Mouse (Mus musculus) thymus, postnatal 0 days (tissue): Measurements from ENCODE around the gene Lingo1. TPM values are rescaled to one million over a fixed set of nuclear protein-coding genes. Genes with fewer than 3 reads are reported as not detected.

Experiments
- DNase-seq: peaks from one replicate; pipeline ENCODE4 v3.0.0-alpha.2; 2015; ENCODE audit warnings: low spot score
- polyA plus RNA-seq: library from polyadenylated mRNA; unstranded; fragments of >200 nt; fragmentation: Nextera tagmentation; extraction: Ambion mirVana; gene quantifications from 2 replicates; pipeline ENCODE4 v1.2.1, GENCODE M21; 2015

The Lingo1 gene
- polyA plus RNA-seq, 1 experiment from 2014 or later: 1.1 TPM

DNA sequence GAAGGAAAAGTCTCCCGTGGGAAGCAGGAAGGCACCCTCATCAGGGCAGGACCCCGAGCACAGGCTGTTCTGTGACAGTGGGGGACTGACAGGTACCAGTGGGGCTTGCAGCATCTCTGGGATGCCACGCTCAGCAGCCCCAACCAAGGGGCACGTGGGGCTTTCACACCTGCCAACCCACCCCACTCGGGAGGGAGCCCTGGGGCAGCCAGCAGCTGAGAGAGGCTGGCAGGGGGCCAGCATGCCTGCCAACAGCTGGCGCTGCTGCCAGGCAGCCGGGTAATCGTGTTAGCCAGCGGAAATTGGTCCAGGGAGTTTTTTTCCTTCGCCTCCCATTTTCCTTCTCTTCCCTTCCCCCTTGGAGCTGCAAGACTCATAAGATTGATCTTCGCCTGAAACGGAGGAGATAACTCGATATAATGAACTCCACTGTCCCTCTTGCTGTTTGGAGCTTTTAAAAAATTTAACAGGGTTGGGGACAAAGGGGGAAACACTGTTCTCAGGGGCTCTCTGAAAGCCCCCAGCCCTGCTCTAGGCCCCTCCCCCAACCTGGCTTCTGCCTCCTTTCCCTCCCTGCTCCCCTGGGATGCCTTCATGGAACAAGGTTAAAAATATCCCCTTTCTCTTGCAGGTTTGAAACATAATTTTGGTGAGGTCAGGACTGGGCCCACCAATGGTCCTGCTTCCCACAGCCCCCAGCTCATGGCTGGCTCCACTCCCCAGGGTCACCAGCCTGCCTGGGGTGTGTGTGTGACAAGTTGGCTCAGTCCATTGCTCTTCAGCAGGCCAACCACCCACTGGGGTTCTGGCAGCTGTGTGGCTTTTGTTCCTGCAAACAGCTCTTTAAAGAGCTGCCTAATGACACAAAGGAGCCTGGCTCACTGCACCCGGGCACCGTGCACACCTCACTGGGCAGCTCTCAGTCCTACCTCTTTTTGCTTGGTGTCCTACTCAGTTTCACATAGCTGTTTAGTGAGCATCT is 68.3 kb downstream of the Lingo1 start:
- no peak for DNase-seq

DNA sequence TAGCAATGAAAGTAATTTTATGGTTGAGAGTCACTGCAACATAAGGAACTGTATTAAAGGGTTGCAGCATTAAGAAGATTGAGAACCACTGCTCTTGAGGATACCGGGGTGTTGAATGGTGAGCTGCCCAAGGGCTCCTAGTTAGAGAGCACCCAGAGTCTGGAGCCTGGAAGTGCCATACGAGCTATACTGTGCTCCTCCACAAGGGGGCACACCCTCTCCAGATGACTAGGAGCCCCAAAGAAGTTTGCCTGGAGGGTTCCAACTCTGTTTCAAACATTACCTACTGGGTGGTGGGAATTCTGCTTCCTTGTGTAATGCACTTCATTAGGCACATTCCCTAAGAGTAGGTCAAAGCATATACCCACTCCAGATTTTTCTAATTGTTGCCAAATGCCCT is 70.5 kb downstream of the Lingo1 start:
- peak; percentile 42 for DNase-seq

DNA sequence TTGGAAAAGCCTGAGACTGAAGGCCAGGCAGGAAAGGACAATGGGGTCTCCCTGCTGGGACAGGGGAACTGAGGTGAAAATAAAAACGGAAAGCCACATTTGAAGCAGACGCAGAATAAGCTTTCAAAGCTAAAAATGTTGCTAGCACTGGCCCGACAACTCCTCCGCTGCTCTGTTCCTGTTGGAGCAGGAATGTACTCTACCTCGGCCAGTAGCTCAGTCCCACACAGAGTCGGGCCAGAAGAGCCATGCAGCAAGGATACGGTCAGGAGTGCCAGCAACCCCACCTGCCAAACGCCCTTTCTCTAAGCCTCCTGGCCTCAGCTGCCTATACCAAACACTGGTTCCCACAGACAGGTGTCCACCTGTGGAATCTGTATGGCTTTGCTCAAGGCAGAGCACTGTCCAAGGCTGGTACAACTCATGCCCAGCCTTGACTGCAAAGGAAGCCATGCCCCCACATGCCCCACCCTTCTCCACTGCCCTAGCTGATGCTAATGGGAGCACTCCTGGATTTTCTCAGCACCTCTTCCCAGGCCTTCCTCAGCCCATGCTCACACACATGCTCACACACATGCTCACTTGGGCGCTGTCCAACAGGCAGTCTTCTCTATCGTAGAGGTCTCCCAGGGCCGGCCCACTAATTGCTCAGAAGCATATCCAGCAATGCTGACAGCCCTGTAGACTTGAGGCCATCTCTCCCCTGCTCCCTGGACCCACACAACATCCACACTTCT is 74.0 kb downstream of the Lingo1 start:
- no peak for DNase-seq

DNA sequence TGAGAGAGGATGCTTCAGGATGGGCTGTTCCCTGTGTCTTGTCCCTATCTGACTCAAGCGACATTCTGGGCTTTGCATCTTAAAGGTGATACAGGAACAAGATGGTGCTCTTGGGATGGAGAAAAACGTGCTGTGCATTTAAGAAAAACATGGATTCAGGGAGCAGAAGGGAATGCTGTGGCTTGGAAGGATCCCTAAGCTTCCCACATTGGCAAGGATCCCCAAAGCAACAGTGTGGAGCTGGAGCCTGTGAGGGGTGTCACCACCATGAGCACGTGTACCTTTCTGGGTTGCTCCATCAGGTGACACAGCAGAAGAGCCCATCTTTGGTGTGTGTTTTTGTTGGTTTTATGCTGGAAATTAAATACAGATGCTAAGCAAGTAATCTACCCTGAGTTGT is 77.3 kb downstream of the Lingo1 start:
- DNase-seq: no peak

DNA sequence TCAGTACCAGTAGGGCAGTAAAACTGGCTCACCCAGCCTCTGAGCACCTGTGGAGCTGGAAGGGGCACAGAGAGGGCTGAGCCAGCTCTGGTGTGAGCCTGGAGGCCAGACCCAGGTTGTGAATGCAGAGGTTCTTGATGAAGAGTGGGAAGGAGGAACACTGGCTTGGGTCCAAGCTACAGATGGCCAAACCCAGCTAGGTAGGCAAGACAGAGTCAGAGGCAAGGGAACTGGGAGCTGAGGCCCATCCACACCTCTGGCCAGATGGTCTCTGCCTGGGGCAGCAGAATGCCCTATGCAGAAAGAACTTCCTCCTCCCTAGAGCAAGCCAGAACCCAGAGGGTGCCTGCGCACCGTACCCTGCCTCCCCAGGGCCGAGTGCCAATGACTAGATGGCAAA is 79.7 kb downstream of the Lingo1 start:
- DNase-seq: no peak

DNA sequence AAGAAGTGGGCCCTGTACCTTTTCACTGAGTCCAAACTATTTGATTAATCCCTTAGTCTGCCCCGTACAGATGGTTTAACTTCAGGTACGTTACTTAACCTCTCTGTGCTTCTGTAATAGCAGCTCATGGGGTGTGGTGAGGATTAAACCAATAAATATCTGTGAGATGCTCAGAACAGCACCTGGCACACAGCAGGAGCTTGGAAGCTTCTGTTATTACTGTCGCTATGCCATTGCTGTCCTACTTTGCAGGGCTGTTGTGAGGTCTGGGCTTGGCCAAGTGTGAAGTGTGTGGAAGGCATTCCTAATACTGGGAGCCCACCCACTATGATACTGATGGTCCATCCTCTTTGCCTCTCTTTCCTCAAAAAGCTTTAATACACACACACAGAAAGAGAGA is 80.2 kb downstream of the Lingo1 start:
- DNase-seq: no peak

DNA sequence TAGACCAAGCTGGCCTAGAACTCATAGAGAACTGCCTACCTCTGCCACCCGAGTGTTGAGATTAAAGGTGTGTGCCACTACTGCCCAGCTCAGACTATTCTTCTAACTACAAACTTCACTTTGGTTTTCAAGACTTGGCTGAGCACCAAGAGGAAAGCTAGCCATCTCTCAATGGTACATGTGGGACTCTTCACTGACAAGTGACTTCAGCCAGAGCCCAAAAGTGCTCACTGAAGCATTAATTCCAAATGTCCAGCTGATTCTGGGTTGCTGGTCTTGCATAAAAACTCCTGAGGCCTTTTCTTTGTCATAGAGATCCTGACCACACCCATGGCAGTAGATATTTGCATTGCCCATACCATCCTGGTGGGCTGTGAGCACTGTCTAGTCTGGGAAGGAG is 81.9 kb downstream of the Lingo1 start:
- no peak for DNase-seq

DNA sequence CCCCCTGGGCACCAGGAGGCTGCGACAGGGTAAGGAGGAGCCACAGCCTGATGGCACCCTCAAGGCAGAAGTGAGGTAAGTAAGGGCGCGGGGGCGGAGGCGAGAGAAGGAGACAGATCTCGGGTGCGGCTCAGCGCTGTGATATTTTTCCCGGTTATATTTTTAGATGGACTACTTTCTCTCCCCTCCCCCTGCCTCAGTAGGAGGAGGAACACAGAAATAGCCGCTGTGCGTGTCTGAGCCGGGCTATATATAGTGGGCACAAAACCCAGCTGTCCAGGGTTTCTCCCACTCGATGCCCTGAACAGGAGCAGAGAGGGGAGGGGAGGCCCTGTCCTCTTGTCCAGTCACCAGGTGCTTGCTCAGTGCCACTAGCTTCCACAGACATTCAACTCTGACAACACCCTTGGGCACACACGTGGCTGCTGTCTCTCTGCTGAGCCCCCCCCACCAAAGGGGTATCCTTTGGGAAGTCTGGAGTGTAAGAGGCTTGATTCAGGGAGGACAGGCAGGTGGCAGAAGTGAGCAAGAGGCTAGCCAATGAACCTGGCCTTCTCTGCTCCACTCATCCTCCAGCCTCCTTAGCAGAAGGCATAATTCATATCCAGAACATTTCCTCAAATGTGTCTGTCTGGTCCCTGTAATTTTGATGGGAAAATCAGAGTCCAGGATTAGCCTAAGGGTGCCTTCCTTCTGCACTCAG is 83.5 kb downstream of the Lingo1 start:
- no peak for DNase-seq

DNA sequence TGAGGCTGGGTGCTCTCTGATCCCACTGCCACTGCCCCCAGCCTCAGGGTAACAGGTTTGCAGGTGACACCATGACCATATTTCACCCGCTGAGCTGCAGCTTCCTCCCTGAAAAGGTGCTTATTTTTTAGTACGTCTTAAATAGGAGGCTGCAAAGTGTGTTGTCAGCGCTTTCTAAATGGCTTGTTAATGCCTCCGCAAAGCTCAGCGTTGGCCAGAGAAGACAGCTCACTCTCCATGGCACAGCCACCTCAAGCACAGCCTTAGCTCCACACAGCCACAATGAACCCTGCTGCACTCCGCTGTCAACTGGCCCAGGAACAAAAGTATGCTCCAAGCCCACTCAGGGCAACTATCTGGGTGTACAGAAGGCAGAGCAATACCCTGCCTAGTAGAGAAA is 85.3 kb downstream of the Lingo1 start:
- no peak for DNase-seq

DNA sequence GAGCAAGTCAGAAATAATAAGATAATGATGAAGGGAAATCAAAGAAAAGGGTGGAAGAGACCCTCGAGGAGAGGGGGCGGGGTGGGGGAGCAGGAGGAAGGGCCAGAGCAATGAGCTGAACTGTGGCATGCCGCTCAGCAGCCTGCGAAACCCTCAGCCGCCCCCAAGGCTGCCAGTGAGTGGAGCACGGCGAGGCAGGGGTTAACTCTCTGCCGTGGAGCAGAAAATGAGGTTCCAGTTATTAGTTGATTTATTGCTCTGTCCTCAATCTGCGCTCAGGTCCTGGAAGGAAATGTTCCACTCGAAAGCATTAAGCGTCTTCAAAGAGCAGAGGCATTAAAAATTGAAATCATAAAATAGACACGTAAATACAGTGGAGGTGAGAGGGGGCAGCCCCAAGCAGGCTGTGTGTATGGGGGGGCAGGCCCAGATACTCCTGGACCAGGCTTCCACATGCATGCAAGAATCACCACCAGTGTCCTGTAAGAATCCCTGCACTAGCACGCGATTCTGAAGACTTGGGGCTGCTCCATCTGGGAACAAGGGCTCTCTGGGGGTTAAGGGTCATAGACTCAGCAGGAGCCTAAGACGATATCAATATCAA is 89.7 kb downstream of the Lingo1 start:
- DNase-seq: no peak

DNA sequence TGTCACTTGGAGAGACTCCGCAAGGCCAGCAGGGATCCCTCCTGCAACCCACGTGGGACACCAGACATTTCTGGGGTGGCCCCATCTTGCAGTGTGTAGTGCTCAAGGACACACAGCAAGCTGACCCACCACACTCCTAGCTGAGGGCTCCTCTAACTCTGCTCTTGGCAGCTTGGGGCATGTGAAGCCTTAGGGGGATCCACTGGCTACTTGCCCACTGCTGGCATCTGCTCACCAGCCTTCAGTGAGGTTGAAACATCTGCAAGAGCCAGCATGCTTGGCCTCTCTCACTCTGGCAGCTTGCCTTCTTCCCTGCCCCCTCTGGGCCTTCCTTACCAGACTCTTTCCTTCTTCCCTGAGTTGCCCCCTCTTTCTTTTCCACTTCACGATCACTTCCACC is 94.9 kb downstream of the Lingo1 start:
- no peak for DNase-seq

DNA sequence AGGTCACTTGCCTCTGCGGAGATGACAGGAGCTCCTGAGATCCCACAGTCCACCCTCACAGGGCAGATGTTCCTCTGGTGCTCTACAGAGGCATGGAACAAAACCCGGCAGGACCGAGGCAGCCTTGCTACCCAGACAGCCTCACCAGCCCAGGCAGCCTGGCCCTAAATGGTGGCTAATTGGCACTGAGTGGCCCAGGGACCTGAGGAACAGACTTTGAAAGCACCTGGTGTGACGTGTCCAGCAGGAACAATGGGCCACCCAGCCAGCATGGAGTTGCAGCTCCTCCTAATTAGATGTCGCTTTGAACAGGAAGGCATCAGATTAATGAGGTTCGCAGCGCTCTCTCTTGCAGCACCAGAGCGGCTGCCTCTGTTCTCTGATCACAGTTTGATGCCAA is 95.4 kb downstream of the Lingo1 start:
- no peak for DNase-seq

DNA sequence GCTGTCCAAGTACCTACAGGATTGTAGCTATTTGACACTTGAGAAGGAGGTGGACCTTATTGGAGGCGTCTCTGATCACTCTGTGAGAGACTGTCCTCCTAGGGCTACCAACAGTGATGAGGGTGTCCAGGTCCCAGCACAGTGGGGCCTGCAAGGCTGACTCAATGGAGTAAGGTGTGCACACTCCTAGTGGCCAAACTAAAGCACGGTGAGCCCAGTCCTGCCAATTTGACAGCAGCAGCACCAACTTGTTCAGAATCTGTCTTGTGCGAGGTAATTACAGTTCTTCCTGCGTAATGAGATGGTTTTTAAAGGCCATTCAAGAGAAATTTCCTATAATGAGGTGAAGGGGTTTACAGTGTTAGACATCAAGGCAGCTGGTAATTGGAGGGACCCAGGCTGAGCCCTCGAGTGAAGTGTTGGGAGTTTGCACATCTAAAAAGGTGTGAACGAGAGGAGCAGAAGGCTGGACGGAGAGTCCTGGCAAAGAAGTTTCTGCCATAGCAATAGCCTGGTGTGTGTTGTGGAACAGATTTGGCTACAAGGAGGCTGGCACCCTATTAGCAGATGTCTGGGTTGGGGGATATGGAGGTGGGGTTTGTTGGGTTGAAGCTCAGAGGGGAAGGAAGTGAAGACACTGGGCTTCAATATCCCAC is 97.4 kb downstream of the Lingo1 start:
- DNase-seq: no peak

DNA sequence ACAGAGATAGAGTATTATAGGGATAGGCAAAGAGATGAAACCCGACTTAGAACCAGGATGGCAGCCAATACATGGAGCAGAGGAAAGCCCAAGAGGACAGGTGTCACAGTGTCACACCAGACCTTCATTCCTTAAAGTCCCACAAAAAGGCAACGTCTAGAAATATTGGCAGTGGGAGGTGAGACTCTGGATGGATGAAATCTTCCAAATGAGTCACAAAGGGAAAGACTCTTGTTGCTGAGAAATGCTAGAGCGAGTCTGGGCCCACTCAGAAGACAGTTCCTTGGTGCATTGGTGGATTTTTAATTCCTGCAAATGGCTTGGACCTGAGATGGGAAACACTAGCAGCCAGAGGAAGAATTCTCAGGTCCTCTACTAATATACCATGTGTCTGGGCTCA is 102.2 kb downstream of the Lingo1 start:
- DNase-seq: no peak

DNA sequence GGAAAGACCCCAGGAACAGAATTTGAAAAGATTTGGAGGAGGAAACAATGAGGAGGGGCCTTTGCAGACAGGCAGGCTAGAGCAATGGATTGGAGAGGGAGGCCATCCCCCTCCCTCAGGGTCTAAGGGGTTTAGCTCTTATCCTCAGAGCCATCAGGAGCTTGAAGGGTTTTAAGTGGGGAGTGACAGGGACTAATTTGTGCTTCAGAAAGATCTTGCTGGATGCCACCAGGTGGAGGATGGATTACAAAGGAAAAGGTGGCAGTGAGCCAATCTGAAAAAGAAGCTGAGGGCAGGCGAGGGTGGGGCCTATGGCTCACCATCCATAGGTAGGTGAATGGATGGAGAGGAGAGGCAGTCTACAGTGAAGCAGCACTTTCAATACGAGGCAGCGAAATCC is 105.0 kb downstream of the Lingo1 start:
- no peak for DNase-seq

DNA sequence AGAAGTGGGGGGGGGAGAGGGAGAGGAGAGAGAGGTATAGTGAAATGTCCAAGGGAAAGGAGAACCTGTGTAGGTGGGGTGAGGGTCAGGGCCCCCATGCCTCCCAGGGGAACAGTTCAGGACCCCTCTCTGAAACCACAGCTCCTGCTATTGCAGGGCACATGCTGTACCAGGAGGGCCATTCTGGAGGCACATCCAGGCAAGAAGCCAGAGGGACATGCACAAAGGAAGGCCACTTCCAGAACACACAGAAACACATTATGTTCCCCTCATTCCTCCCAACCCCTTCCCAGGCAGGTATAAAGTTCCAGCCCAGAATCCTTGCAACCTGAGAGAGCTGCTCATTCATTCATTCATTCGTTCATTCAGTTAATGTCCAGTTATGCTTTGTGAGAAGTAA is 105.6 kb downstream of the Lingo1 start:
- no peak for DNase-seq

DNA sequence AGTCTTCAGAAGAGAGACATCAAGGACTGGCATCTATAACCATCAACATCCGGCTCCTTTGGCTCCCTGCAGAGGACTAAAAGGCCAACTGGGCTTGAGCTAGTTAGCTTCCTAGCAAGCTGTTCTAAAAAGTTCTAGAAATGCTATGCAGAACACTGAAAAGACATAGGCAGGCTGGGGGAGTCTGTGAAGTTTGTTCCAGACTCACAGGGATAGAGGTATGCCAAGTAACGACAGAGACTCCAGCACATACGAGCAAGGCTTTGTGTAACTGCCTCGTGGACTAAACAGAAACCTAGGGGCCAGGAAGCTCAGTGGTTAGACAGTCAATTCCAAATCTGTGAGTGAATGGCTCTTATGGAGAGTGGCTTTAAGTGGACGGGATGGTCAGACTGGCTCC is 108.8 kb downstream of the Lingo1 start:
- no peak for DNase-seq

DNA sequence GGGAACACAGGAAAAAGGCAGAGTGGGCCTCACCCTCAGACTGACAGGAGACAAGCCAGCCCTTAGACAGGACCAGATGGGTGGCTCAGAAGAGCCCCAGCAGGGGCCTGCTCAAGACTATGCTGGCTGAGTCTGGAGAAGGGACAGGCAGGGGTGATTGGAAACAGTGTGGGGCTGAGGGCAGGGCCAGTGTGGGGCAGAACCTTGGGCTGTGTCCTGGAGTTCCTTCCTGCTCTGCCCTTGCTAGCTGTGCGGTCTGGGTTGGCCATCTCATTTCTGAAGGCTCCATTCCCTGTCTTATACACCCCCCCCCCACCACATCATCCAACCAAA is 109.2 kb downstream of the Lingo1 start:
- no peak for DNase-seq

DNA sequence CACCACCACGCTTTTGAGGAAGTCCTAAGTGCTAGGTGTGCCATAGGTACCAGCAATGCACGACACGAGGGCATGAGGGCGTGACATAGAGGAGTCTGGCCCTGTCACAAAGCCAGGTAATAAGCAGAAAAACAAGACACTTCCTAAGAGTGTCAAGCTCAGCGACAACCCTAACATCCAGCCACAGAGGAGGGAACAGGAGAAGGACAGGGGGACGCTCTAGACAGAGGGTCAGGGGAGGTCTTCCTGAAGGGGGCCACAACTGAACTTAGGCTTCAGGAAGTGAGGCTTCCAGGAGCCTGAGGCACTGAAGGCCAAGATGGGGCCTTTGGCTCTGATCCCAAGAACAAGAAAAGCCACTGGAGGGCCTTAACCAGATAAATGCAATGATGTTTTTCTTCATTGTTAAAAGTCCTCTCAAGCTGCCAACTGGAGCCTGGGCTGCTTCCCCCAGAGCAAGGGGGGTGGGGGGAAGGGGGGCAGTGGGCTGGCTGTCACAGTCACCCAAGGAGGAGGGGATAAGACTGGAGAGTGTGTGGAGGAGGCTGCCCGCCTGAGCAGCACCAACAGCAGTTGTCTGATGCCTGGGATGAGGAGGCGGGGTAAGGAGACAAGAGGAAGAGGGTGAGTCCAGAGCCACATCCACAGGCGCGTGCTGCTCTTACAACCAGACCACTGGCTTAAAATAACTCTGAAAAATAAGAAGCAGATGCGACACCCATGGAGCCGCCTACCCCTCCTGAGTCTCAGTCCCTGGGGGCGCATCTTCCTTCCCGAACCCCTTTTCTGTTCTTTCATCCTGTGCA is 109.7 kb downstream of the Lingo1 start:
- no peak for DNase-seq

DNA sequence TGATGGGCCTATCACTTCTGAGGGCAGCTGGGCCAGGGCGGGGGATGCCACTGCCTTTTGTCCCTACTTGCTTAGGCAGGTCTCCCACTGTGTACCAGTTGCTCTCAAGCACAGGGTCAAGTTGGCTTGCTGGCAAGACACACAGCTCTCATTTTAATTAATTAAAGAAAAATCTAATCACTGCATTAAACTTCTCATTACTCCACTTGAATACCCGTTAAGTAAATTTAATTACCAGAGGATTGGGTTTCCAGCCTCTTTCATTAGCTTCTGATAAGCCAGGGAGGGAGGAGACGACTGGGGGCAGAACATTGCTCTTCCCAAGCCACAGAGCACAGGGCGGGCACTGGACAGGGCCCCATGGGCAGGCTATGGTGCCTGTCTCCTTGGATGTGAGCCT is 113.4 kb downstream of the Lingo1 start:
- no peak for DNase-seq
